Mouse (Mus musculus): Measurements from ENCODE around the gene 1700024P04Rik.

1700024P04Rik gene

DNA sequence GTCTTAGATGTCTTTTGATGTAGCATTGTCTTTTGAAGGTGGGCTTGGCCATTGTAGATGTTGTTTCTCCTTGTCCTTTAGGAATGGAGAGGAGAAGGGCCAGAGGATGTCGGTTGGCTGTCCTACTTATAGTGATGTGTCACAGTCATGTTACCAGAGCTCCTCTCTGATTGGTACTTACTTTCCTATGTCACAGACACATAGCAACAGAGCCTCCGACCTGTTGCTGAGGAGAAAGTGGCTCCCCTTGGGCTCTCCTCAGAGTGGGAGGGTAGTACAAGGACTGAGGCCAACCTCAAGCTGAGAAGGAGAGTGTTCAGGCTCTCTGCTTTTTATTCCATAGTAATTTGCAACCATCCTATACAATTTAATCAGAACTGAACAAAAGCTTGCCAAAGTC, at the start of gene 1700024P04Rik:
1700024P04Rik (minus strand) TSS at position 101 of the 400 bp plus-strand sequence.
- no peak for TF ChIP-seq GATA4 (IDR thresholded peaks at IDR 0.05; ENCODE audit: insufficient replicate concordance, low read length)

DNA sequence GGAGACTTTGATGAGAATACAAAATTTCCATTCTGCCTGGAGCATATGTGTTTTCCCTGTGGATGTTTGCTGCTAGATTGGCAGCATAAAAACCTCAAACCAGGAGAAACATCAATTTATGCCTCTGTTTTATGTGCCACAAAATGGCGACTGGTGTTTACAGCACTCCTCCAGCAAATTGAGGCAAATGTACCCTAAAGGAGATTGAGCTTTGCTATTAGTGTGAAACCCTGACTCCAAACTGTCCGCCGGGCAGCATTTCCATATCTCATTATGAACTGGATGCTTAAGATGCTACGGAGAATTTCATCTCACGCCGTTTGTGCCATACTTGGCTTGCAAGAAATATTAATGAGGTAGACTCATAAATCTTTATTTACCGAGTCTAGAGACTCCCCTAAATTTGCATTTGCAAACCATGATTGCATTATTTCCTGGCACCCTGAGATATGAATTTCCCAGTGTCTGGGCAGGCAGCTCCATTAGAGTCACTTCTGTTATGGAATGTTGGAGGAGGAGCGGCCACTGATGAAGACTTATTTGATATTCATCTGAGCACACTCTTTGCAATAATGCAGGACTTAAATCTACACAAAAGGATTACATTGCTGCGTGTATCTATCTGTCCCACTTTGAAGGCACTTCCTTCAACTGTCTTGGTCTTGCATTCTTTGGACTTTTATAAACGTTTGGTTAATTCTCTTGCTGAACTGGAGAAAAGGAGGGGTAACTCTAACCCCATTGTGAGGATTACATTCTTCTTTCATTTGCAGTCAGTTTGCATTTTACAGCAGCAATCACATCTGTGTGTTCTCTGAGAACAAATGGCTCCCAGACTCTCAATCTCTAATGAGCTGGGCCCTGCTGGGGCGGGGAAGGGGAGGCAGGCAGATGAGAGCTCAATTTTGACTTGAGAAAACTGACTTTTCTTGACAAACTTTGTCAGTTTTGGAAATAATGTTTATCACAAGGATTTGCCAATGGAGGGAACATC, 47.2 kb upstream of the 1700024P04Rik start:
- TF ChIP-seq GATA4 (IDR thresholded peaks at IDR 0.05; ENCODE audit: insufficient replicate concordance, low read length) = no peak

DNA sequence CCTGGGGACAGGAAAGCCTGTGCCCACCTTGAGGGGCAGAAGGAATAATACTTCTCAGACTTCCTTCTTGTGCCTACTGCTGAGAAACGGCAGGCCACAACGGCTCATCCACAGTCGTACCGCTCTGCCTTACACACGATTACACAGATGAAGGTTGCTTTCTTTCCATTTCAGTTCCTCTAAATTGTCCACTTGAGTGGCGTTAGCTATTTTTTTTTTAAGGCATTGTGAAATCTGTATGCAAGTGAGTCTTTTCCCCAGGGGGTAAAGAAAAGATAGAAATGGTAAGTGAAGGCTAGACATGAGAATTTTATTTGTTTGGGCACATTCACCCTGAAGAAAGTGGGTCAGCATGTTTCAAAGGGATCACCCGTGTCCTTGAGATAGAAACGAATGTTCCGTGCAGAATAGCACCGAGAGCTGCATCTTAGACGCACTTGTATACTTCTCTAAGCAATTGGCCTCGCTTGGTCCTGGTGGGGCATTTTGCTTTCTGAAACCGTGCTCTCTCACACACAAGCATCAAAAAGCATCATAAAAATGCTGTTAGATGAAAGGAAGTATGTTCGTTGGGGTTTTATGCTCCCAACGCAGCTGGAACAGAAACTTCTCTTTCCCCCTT, 46.3 kb upstream of the 1700024P04Rik start:
- TF ChIP-seq GATA4 (IDR thresholded peaks at IDR 0.05; ENCODE audit: insufficient replicate concordance, low read length) = no peak

DNA sequence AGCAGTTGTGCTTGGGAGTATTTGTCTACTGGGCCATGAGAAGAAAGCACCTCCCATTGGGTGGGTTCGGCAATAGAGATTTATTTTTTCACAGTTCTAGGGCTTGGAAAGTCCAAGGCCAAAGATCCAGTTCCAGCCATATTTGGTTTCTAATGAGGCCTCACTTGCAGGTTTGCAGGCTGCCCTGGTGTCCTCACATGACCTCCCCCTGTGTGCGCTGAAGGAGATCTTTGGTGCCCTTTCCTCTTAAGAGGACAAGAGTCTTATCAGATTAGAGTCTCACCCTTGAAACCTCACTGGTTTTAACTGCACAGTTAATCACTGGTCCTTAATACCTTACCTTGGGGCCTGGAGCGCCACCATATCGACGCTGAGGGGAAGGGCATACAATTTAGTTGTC, 40.9 kb upstream of the 1700024P04Rik start:
- no peak for TF ChIP-seq GATA4 (IDR thresholded peaks at IDR 0.05; ENCODE audit: insufficient replicate concordance, low read length)

DNA sequence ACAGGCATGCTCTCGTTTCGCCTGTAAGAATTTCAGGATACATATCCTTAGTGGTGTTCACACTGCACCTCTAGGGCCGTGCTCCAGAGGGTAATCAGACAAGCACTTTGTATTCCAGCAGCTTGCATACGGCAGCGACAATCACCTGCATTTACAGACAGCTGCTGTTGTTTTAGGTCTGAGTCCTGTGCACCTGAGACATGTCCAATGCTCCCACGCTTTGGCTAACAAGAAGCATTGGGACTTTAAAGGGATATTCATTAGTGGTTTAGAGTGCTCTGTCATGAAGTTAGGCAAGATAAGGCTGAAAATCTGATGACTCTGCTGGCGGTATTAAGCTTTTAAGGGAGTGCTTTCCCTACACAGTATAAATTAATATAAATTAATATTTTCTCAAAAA, 37.7 kb upstream of the 1700024P04Rik start:
- no peak for TF ChIP-seq GATA4 (IDR thresholded peaks at IDR 0.05; ENCODE audit: insufficient replicate concordance, low read length)

DNA sequence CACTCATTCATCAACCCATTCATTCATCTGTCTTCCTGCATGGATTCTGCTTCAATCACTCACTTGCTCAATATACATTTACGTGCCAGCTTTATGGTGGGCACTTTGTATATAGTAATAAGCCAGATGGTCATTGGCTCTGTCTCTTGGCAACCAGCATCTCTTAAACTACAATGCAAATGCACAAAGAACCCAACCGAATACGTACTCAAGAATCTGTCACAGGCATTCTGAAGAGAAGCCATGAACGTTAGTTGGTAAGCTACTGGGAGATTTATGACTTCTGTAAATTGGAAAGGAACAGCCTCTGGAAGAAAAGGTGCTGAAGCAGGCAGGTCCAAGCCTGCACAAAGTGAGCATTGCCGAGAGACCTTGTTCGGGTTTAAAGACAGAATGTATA, 36.8 kb upstream of the 1700024P04Rik start:
- TF ChIP-seq GATA4 (IDR thresholded peaks at IDR 0.05; ENCODE audit: insufficient replicate concordance, low read length) = no peak

DNA sequence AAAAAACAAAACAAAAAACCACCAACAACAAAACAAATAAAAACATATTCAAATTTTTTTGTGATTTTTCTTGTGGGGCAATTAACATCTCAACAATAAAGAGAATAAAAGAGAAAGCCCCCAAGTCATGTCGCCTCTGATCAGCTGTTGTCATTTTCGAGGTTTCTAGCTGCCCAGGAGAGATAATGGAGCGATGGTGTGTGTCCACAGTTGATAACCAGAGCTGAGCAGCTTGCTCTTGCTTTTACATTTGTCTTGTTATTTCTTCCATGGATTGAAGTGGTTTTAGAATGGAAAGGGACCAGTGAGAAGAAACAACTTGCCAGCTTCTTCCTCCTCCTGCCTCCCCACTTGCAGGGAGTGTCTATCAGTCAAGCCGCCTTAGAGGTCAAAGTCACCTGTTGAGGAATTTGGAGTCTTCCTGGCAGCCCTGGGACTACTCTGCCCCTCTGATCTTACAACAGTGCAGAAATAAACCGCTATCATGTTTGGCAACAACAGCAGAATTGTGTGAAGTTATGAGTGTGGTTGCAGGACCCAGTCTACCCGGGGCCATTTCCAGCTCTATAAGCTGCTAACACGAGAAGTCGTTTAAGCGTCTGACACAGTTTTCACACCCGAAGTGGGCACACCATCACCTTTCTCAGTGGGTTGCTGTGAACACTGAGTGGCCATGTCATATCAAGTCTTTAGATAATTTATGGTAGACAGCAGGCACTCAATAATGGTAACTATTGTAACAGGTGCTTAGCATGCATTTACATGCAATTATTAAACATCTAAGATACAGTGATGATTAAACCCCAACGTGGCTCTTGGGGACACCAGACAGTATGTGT, 35.7 kb upstream of the 1700024P04Rik start:
- TF ChIP-seq GATA4 (IDR thresholded peaks at IDR 0.05; ENCODE audit: insufficient replicate concordance, low read length) = no peak

DNA sequence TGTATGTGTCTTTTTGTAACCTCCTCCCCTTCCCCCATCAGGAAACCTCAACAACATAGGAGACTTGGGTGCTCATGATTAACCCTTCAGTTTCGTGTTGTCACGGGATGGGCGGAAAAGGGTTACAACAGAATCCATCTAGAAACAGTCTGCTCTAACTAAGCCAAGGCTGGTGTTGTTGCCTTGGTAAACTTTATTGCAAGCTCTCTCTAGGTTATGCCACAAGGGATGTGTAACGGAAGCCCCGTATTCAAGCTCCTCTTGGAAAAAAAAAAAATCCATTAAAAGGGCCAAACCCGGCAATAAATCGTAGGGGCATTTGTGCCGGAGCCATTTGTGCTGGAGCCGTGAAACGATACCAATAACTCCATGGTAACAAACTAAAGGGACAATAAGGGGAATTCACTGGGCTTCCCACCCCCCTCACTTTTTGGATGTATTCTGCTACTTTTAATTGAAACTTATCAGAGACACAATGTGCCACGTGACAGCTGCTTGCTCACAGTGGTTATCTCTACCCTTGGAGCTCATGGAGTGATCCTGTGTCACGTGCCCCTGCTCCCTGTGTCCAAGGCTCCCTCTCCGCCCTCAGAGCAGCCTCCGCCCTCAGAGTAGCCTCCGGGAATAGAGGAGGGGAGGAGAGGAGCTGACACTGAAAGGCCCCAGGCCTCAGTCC, 34.3 kb upstream of the 1700024P04Rik start:
- peak; percentile 59; the same call in 1 of the 2 replicates for TF ChIP-seq GATA4 (IDR thresholded peaks at IDR 0.05; ENCODE audit: insufficient replicate concordance, low read length)

DNA sequence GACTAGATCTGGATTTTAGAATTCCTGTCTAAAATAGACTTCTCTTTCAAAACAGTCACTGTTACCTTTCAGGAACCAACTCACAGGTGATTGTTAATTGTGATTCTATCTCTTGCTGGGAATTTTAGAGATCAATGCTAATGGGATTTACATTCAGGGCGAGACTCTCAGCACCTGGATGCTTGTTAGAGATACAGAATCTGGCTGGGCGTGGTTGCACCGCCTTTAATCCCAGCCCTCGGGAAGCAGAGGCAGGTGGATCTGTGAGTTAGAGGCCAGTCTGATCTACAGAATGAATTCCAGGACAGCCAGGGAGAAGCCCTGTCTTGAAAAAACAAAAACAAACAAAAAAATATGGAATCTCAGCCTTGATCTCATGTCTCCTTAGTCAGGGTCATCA, 32.3 kb upstream of the 1700024P04Rik start:
- no peak for TF ChIP-seq GATA4 (IDR thresholded peaks at IDR 0.05; ENCODE audit: insufficient replicate concordance, low read length)

DNA sequence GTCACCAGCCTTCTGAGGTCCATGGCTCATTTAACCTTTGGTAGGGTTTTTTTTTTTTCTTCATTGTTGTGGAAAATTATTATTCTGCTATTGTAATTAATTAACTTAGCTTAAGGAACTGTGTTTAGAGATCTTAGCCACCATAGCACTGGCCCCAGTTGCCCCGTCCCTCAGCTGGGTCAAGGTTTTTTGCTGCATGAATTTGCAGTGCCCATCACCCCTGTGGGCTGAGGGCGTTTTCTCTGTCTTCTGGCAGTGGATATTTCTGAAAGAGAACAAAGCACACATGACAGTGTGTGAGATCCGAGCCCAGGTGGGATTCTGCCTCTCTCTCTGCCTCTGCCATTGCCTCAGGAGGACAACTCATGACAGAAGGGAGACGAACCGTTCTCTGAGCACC, 28.5 kb upstream of the 1700024P04Rik start:
- no peak for TF ChIP-seq GATA4 (IDR thresholded peaks at IDR 0.05; ENCODE audit: insufficient replicate concordance, low read length)

DNA sequence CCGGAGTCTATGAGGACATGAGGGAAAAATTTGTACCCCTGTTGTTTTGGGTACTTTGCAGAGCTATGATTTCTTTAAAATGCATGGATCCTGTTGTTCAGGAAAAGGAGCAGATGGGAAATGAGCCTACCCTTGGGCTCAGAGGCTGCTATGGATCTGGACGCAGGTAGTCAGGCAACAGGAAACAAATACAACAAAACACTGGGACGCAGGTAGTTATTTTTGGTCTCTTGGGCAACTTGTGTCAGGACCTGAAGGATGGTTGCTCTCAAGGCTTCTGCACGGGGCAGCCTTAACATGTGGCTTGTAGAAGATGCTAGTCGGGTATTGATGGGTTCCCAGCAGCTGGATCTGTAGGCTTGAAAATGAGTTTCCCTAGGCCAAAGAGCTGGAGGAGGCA, 23.6 kb upstream of the 1700024P04Rik start:
- TF ChIP-seq GATA4 (IDR thresholded peaks at IDR 0.05; ENCODE audit: insufficient replicate concordance, low read length) = no peak

DNA sequence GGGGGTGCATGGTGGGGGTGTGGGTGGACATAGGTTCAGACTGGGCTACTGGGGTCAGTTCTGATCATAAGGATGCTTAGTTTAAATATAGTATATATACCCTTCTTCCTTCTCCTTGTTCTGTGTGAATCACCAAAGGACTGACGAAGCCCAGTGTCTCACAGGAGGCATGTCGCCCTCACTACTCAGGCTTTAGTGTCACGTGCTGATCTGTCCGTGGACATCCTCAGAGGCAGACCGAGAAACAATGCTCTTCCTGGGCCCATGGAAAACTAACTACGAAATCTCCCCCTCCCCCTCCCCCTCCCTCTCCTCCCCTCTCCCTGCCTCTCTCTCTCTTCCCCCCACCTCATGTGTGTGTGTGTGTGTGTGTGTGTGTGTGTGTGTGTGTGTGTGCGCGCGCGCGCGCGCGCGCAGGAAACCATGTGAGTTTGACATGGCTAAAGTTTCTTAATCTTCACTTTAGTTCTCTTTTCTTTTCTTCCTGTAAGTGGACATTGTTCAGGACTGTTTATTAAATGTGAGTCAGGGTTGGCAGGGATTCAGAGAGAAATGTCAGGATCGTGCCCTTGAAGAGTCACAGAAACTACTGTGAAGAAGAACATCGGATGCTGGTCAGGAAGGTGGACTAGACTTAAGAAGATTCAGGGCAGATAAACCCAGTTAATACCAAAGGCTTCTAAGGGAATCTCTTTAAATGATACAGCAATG, 22.2 kb upstream of the 1700024P04Rik start:
- no peak for TF ChIP-seq GATA4 (IDR thresholded peaks at IDR 0.05; ENCODE audit: insufficient replicate concordance, low read length)

DNA sequence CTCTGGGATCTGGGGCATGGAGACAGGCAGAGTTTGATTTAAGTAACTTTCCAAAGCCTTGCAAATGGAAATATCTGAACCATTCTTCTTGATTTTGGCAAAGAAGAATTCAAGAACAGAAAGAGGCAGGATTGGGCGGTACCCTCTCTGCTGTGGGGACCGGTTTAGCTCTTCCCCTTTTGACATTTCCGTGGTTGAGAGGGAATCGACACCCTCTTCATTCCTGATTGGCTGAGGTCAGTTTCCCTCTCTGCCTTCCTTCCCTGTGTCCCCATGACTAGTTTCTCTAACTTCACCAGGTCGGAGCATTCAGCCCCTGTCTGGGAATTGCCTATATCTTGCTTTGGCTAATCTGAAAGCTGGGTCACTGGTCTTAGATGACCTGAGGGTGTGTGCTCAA, 12.7 kb upstream of the 1700024P04Rik start:
- no peak for TF ChIP-seq GATA4 (IDR thresholded peaks at IDR 0.05; ENCODE audit: insufficient replicate concordance, low read length)

All from liver, adult (tissue).